Mouse (Mus musculus) mammary gland, adult 2 months (tissue): ENCODE data around the gene Ccnd3. TPM values are rescaled to one million over a fixed set of nuclear protein-coding genes. Genes with fewer than 3 reads are reported as not detected.

Experiments
- polyA plus RNA-seq: library from polyadenylated mRNA; depleted of rRNA; stranded (reverse); fragments of >200 nt; gene quantifications from 2 replicates; pipeline ENCODE4 v1.2.3, GENCODE M21; 2012; ENCODE audit warnings: low replicate concordance; rRNA removed

Ccnd3 gene
- 140 and 227 TPM in 2 replicates for polyA plus RNA-seq

GRCm38 (mm10) chr17:47504941-47505346 is at the start of gene Ccnd3:
Gene Ccnd3 (plus strand): TSS chr17:47505051.

DNA sequence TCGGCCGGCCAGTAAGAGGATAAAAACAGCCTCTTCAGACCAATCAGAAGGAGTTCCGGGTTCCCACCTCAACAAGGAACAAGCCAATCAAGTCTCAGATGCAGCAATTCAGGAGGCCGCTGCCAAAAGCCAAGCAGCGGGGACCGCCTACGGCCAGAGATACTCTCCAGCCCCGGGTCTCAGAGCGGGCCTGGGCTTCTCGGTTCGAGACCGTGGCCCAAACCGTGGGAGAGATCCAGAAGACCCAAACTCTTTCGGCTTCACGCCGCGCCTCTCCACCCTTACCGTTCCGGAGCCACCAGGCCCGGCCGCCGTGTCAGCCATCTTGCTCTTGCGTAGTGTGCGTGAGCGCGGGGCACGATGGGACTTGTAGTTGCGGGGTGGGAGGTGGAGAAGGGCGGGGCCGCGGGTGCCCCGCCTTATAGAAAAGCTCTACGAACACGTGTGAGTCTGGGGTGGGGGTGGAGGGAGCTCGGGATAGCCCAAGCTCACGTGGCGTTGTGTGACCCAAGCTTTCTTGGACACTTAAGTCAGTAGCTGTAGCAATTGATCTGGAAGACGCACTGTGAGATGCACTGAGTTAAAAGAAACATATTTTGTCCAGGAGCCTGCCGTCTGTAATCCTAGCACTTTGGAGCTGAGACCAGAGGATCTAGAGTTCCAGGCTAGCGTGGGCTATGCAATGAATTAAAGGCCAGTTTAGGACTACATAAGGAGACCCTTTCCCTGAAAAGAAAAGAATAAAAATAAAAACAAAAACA is 2.7 kb upstream of the Ccnd3 start, which contains the start of gene Taf8:
TSS of gene Taf8 (minus strand) at position 347 of the 761 bp plus-strand sequence.

DNA sequence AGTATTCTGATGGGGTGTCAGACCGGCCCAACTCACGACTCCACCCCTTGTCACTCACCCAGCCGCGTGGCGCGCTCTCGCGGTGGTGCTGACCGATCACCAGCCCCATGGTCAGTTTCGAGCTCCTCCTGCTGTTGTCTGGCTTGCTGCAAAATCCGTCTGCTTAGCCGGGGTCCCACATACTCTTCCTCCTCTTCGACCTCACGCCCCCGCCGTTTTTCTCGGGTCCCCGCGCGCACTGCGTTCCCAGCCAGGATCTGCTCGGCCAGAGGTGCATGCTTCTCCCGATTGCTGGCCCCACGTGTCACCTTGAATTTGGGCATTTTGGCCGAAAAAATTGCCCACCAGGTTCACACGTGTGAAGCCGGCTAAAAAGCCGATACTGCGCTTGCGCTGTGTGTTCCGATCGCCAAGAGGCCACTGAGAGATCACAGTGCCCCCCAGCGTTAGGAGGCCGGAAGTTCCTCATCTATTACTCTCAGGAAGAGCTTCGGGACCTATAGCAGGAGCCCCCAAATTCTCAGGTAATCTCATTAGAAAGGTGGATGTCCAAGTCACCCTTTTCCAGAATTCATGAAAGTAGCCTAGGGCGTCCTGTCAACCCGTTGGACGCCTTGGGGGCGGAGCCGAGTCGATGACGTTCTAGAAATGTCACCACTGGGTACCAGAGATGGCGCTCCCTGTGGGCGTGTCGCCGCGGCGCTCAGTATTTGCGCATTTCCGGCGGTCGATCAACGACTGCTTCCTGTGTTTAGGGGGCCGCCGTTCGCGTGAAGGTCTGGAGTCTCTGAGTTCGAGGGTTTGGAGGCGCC is 106.2 kb downstream of the Ccnd3 start, which contains the start of the genes Bysl, Med20 and Gm20517:
TSS of gene Bysl (minus strand) at position 644 of the 812 bp plus-strand sequence.
TSS of gene Med20 (plus strand) at position 734 of the 812 bp plus-strand sequence.
TSS of gene Gm20517 (plus strand) at position 741 of the 812 bp plus-strand sequence.

GRCm38 (mm10) chr17:47630678-47631065 is 125.8 kb downstream of the Ccnd3 start, which contains the start of gene Usp49:
Gene Usp49 (plus strand): TSS chr17:47630690.

Other genes with a start within 250 kb of the Ccnd3 start
- 19.5 and 27.3 TPM in 2 replicates for gene Mrps10, start 136.2 kb upstream of the Ccnd3 start, polyA plus RNA-seq
- gene Guca1b, start 119.7 kb upstream of the Ccnd3 start, polyA plus RNA-seq: 1.8 and 2.7 TPM in 2 replicates
- gene Guca1a, start 104.5 kb upstream of the Ccnd3 start, polyA plus RNA-seq: 1.6 and 2.7 TPM in 2 replicates
- gene AI661453, start 68.4 kb upstream of the Ccnd3 start, polyA plus RNA-seq: 2.0 and 2.7 TPM in 2 replicates
- 0.30 and 0.39 TPM in 2 replicates for gene 1700001C19Rik, start 67.7 kb upstream of the Ccnd3 start, polyA plus RNA-seq
- gene Taf8, start 2.8 kb upstream of the Ccnd3 start, polyA plus RNA-seq: 23.0 and 29.7 TPM in 2 replicates
- gene Bysl, start 106.4 kb downstream of the Ccnd3 start, polyA plus RNA-seq: 8.7 and 11.1 TPM in 2 replicates
- gene Med20, start 106.5 kb downstream of the Ccnd3 start, polyA plus RNA-seq: 20.8 and 39.5 TPM in 2 replicates
- 1.0 and 1.2 TPM in 2 replicates for gene Gm20517, start 106.5 kb downstream of the Ccnd3 start, polyA plus RNA-seq
- 6.2 and 6.9 TPM in 2 replicates for gene Usp49, start 125.6 kb downstream of the Ccnd3 start, polyA plus RNA-seq
- 114 and 120 TPM in 2 replicates for gene Tomm6, start 183.3 kb downstream of the Ccnd3 start, polyA plus RNA-seq
- 15.2 and 18.4 TPM in 2 replicates for gene Frs3, start 184.0 kb downstream of the Ccnd3 start, polyA plus RNA-seq
- gene Gm21981, start 189.4 kb downstream of the Ccnd3 start, polyA plus RNA-seq: 0.98 and 1.2 TPM in 2 replicates
- gene Prickle4, start 189.7 kb downstream of the Ccnd3 start, polyA plus RNA-seq: 5.1 and 8.2 TPM in 2 replicates
- 0.75 and 0.88 TPM in 2 replicates for gene Pgc, start 221.8 kb downstream of the Ccnd3 start, polyA plus RNA-seq
- 55.1 and 72.0 TPM in 2 replicates for gene Tfeb, start 232.0 kb downstream of the Ccnd3 start, polyA plus RNA-seq